Mouse (Mus musculus): ENCODE data around the gene Gabra2.

- no peak for TF ChIP-seq POLR2A (IDR thresholded peaks at IDR 0.05; ENCODE audit: insufficient read length, low read depth)
- TF ChIP-seq USF1 (IDR thresholded peaks at IDR 0.05; ENCODE audit: low read depth), result no peak
- no peak for TF ChIP-seq TCF12 (IDR thresholded peaks at IDR 0.05; ENCODE audit: insufficient read depth, poor library complexity, severe bottlenecking)
- TF ChIP-seq POLR2AphosphoS2 (IDR thresholded peaks at IDR 0.05; ENCODE audit: insufficient read length, low read depth), result no peak
- TF ChIP-seq E2F4 (IDR thresholded peaks at IDR 0.05; ENCODE audit: insufficient read depth), result no peak
- no peak for TF ChIP-seq CEBPB (IDR thresholded peaks at IDR 0.05; ENCODE audit: insufficient read depth, poor library complexity, severe bottlenecking)
- no peak for TF ChIP-seq MAX (IDR thresholded peaks at IDR 0.05; ENCODE audit: low read depth)
- TF ChIP-seq MYOG (IDR thresholded peaks at IDR 0.05; ENCODE audit: control insufficient read depth in 1 of 3, insufficient read depth in 1 of 3, insufficient read length in 2 of 3, low read depth in 2 of 3), result no peak
- no peak for TF ChIP-seq REST (IDR thresholded peaks at IDR 0.05; ENCODE audit: insufficient read depth, insufficient read length)
- no peak for TF ChIP-seq MYOD1 (IDR thresholded peaks at IDR 0.05; ENCODE audit: control insufficient read depth in 1 of 3, insufficient read length in 2 of 3, low read depth in 2 of 3)
- no peak for TF ChIP-seq TCF3 (IDR thresholded peaks at IDR 0.05; ENCODE audit: insufficient read length, low read depth)
- TF ChIP-seq SRF (IDR thresholded peaks at IDR 0.05; ENCODE audit: control insufficient read depth, insufficient read length, low read depth), result no peak
Measured at GRCm38 (mm10) chr5:71095180-71095579, 469 bp downstream of the Gabra2 start.

Measured in myocyte (in vitro differentiated cells).